8 mouse cellular contexts compared by ENCODE assay signal in the genomic region with DNA sequence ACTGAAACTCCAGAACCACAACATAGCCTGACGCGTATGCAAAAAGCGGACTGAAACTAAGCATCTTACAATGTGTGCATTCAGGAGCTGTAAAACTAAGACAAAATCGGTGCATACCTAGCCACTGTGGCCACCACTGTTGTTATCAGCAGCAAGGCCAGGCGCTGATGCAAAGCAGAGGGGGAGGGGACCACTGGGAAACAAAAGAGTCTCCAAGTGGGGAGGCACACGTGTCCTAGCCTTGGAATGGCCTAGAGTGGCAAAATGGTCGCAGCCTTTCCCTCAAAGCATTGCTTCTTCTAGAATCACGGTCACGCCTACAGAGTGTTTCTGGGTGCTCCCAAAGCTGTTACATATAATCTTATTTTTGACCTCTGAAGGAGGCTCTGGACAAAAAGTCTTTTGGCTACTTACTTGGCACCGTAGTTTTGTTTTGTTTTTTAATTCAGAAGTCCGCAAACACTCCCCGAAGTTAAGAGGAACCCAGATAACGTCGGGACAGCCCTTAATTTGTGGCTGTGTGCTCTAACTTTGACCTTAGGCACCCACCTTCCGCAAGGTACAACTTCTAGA. TPM values are rescaled to one million over a fixed set of nuclear protein-coding genes. Genes with fewer than 3 reads are reported as not detected.
DNase-seq lines count a peak whose midpoint lies in the region; ATAC-seq and TF ChIP-seq lines count a peak whose summit lies in the region.

No protein-coding gene starts in this region.

- no peaks in the 10 kb centered on the region for H3K27me3 ChIP-seq in heart, embryonic 12.5 days (replicated peaks)
- H3K27me3 ChIP-seq in liver, postnatal 0 days (ENCODE audit: insufficient read depth, low read length): no peaks in the 10 kb centered on the region
- no peaks in the 10 kb centered on the region for H3K27me3 ChIP-seq in neural tube, embryonic 12.5 days (replicated peaks)

- no peak for TF ChIP-seq CTCF in liver, postnatal 0 days (IDR thresholded peaks at IDR 0.05; ENCODE audit: low read depth)

- no peaks in the 10 kb centered on the region for H3K9me3 ChIP-seq in heart, embryonic 12.5 days (replicated peaks)
- H3K9me3 ChIP-seq in liver, postnatal 0 days (ENCODE audit: low read length): no peaks in the 10 kb centered on the region
- no peaks in the 10 kb centered on the region for H3K9me3 ChIP-seq in neural tube, embryonic 12.5 days

- H3K4me1 ChIP-seq in heart, embryonic 12.5 days (replicated peaks): peaks cover 23% of the 10 kb centered on the region
- peaks cover 65% of the 10 kb centered on the region for H3K4me1 ChIP-seq in liver, postnatal 0 days (ENCODE audit: insufficient read depth)
- peaks cover 24% of the 10 kb centered on the region for H3K4me1 ChIP-seq in neural tube, embryonic 12.5 days

- H3K9ac ChIP-seq in heart, embryonic 12.5 days: peak overlapping the region; percentile 95
- peak overlapping the region; percentile 89 for H3K9ac ChIP-seq in liver, postnatal 0 days (replicated peaks)
- peak overlapping the region; percentile 90 for H3K9ac ChIP-seq in neural tube, embryonic 12.5 days

- peak overlapping the region; percentile 88 for H3K27ac ChIP-seq in heart, embryonic 12.5 days (ENCODE audit: poor library complexity, severe bottlenecking)
- H3K27ac ChIP-seq in liver, postnatal 0 days (ENCODE audit: low read depth): peak overlapping the region; percentile 96
- H3K27ac ChIP-seq in neural tube, embryonic 12.5 days: no peak overlapping the region

- peak; percentile 67 for ATAC-seq in heart, embryonic 12.5 days (ENCODE audit: insufficient number of reproducible peaks, low FRiP score)
- peak; percentile 6; the same call in 1 of the 2 replicates for ATAC-seq in liver, postnatal 0 days
- ATAC-seq in neural tube, embryonic 12.5 days (ENCODE audit: low FRiP score, low read depth): peak; percentile 82
- no peak for ATAC-seq in activated CD4-positive, CD25-positive, alpha-beta regulatory T cell, adult 4 months

- WGBS in heart, embryonic 12.5 days: 2% methylated on average over 15 of the region's 15 CpGs
- 1% methylated on average over 15 of the region's 15 CpGs for WGBS in liver, postnatal 0 days (ENCODE audit: insufficient replicate concordance)
- WGBS in neural tube, embryonic 12.5 days: 3% methylated on average over 15 of the region's 15 CpGs

- TF ChIP-seq EP300 in liver, postnatal 0 days (IDR thresholded peaks at IDR 0.05; ENCODE audit: low read depth): no peak

- H3K4me3 ChIP-seq in heart, embryonic 12.5 days: peak overlapping the region; percentile 93
- peak overlapping the region; percentile 80 for H3K4me3 ChIP-seq in liver, postnatal 0 days (ENCODE audit: low read depth, low read length)
- H3K4me3 ChIP-seq in neural tube, embryonic 12.5 days: peak overlapping the region; percentile 82

- H3K36me3 ChIP-seq in heart, embryonic 12.5 days: peaks cover 18% of the 10 kb centered on the region
- peaks cover 12% of the 10 kb centered on the region for H3K36me3 ChIP-seq in liver, postnatal 0 days (replicated peaks; ENCODE audit: insufficient read depth, low read length)
- H3K36me3 ChIP-seq in neural tube, embryonic 12.5 days: peaks cover 10% of the 10 kb centered on the region; the same call in 1 of the 2 replicates

- peak; percentile 43 for DNase-seq in CD4-positive helper T cell, adult 2 months (ENCODE audit: low read depth, low spot score)
- DNase-seq in adrenal gland, adult (ENCODE audit: inconsistent age in 2 of 2, low spot score in 1 of 2): peak; percentile 66 to 89
- peak; percentile 74 for DNase-seq in embryo, embryonic 9.5 days (ENCODE audit: extremely low spot score)
- DNase-seq in kidney, postnatal 10 days: peak; percentile 61
- DNase-seq in liver, postnatal 0 days: peak; percentile 50

- peak overlapping the region; percentile 76 for H3K4me2 ChIP-seq in heart, embryonic 12.5 days
- peak overlapping the region; percentile 78 for H3K4me2 ChIP-seq in liver, postnatal 0 days (ENCODE audit: low read depth, low read length)
- peak overlapping the region; percentile 76 for H3K4me2 ChIP-seq in neural tube, embryonic 12.5 days (replicated peaks)

RNA-seq across cellular contexts. Expression of gene Prdx6, which starts 0.9 kb away (rescaled TPM):
- polyA plus RNA-seq in heart, embryonic 12.5 days (2016; fragmentation: Nextera tagmentation; extraction: Ambion mirVana): 391 and 403 TPM in 2 replicates
- polyA plus RNA-seq in liver, postnatal 0 days (2015; fragmentation: Nextera tagmentation; extraction: Ambion mirVana): 516 and 560 TPM in 2 replicates
- polyA plus RNA-seq in neural tube, embryonic 12.5 days (2016; fragmentation: Nextera tagmentation; extraction: Ambion mirVana): 301 and 314 TPM in 2 replicates
- polyA plus RNA-seq in activated CD4-positive, CD25-positive, alpha-beta regulatory T cell, adult 4 months (2017; shearing (Covaris generic)): 100 to 1,000 TPM; 287 to 330 TPM
